9 mouse cellular contexts compared by ENCODE assay signal in the genomic region with DNA sequence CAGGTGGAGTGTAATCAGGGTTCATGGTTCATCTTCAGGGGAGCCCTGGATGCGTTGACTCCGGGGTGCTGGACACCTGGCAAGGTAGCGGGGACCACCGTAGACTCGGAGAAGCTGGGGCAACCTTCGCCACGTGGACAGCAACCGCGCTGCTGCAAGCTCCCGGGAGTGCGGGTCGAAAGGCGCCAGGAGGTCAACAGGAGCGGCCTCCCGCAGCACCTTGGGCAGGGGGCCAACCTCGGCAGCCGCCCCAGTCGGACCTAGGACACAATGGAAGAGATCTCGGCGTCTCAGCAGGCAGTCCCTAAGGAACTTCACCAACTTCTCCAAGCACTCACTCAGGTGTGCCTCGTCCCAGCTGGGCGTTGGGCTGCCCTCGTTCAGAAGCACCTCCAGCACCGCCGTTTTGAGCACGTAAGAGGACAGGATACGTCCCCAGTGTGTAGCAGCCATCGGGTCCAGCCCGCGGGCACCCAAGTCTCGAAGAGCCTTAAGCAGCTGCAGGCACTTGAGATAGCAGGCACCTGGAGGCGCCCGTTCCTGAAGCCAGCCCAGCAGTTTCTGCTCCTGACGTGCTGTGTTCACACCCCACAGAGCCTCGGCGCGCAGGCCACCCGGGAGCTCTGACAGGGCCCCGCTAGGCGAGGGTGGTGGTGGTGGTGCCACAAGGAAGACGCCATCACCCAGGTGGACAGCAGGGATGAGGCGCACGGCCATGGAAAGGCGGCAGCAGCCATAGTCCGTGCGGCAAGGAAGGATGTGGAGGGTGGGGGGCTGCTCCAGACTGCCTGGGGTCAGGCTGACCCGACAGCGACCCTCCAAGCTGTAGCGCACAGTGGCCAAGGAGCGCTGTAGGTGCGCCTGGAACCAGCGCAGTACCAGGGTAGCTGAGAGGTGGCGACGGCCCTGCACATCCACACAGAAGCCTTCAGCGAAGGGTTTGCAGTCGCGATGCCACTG. TPM values are rescaled to one million over a fixed set of nuclear protein-coding genes. Genes with fewer than 3 reads are reported as not detected.
DNase-seq lines count a peak whose midpoint lies in the region; ATAC-seq lines count a peak whose summit lies in the region.
"Had no signal": no experiment of that assay in that cellular context is flagged by ENCODE, and none has a peak within 500 bp of the region (broad histone marks: within the 10 kb centered on the region; RNA-seq: fewer than 3 reads in every experiment).

No protein-coding gene starts in this region.

- ATAC-seq in limb, embryonic 15.5 days (ENCODE audit: insufficient number of reproducible peaks, low FRiP score, low TSS enrichment, low read depth), result no peak
- no peak for ATAC-seq in granulocyte monocyte progenitor cell, adult 5-6 weeks (replicated peaks; ENCODE audit: poor library complexity, severe bottlenecking)

- H3K27me3 ChIP-seq in limb, embryonic 15.5 days, result peaks cover 7% of the 10 kb centered on the region

- H3K4me3 ChIP-seq in limb, embryonic 15.5 days, result peak overlapping the region; percentile 75

- 41% methylated on average over 57 of the region's 57 CpGs for WGBS in limb, embryonic 15.5 days

- H3K36me3 ChIP-seq in limb, embryonic 15.5 days, result peaks cover 30% of the 10 kb centered on the region

- no peak overlapping the region for H3K27ac ChIP-seq in limb, embryonic 15.5 days

- DNase-seq in adrenal gland, adult (ENCODE audit: inconsistent age in 2 of 2, low spot score in 1 of 2), result peak; percentile 15 to 38
- DNase-seq in adrenal gland, postnatal 4 days (ENCODE audit: low spot score in 2 of 2), result no peak
- DNase-seq in thymus, postnatal 4 days, result peak; percentile 12
- no peak for DNase-seq in thymus, postnatal 14 days
- DNase-seq in testis, postnatal 10 days (ENCODE audit: low spot score), result peak; percentile 60
- DNase-seq in left cerebral cortex, adult 9 months (ENCODE audit: low spot score in 2 of 2), result no peak

- peak overlapping the region; percentile 86 for H3K4me2 ChIP-seq in limb, embryonic 15.5 days

- H3K9me3 ChIP-seq in limb, embryonic 15.5 days, result no peaks in the 10 kb centered on the region

- peak overlapping the region; percentile 90; the same call in 1 of the 2 replicates for H3K9ac ChIP-seq in limb, embryonic 15.5 days

- peaks cover 43% of the 10 kb centered on the region for H3K4me1 ChIP-seq in limb, embryonic 15.5 days

RNA-seq across cellular contexts. Expression of a gene that starts 1.8 kb away (rescaled TPM):
- total RNA-seq in adrenal gland, postnatal 4 days (2021), result 10 to 100 TPM; 19.8 to 22.0 TPM
- 7.7 and 9.8 TPM in 2 replicates for polyA plus RNA-seq in limb, embryonic 15.5 days (2015; fragmentation: Nextera tagmentation; extraction: Ambion mirVana)
- total RNA-seq in granulocyte monocyte progenitor cell, adult 5-6 weeks (2014; fragmentation: Nextera tagmentation), result 9.0 and 11.3 TPM in 2 replicates
- 18.3 and 21.2 TPM in 2 replicates for total RNA-seq in granulocyte monocyte progenitor cell, adult 5-6 weeks (2017)
- polyA plus RNA-seq: erythroblast, embryonic 14.5 days had no signal

RNA-seq across cellular contexts. Expression of a gene that starts 42.0 kb away (rescaled TPM):
- total RNA-seq in adrenal gland, postnatal 4 days (2021), result 10 to 100 TPM; 19.6 to 21.0 TPM
- polyA plus RNA-seq in limb, embryonic 15.5 days (2015; fragmentation: Nextera tagmentation; extraction: Ambion mirVana), result 1.2 and 1.6 TPM in 2 replicates
- total RNA-seq in granulocyte monocyte progenitor cell, adult 5-6 weeks (2014; fragmentation: Nextera tagmentation), result not detected in 2 replicates
- not detected in 2 replicates for total RNA-seq in granulocyte monocyte progenitor cell, adult 5-6 weeks (2017)

RNA-seq across cellular contexts. Expression of a gene that starts 43.2 kb away (rescaled TPM):
- 10 to 100 TPM; 48.8 to 49.8 TPM for total RNA-seq in adrenal gland, postnatal 4 days (2021)
- 71.6 and 78.6 TPM in 2 replicates for polyA plus RNA-seq in limb, embryonic 15.5 days (2015; fragmentation: Nextera tagmentation; extraction: Ambion mirVana)
- total RNA-seq in granulocyte monocyte progenitor cell, adult 5-6 weeks (2014; fragmentation: Nextera tagmentation), result 30.7 and 37.8 TPM in 2 replicates
- 20.7 and 31.4 TPM in 2 replicates for total RNA-seq in granulocyte monocyte progenitor cell, adult 5-6 weeks (2017)

Comparison
In these comparisons a context has a peak if more than half of its experiments do, and no peak if none do; other contexts are left out.
1. DNase-seq: peak in adrenal gland, adult (2 of 2), thymus, postnatal 4 days (single experiment) and testis, postnatal 10 days (single experiment); none in adrenal gland, postnatal 4 days (0 of 2), thymus, postnatal 14 days (single experiment) and left cerebral cortex, adult 9 months (0 of 2).
2. RNA of a gene that starts 42.0 kb away (total RNA-seq): 19.6 to 21.0 TPM in adrenal gland, postnatal 4 days; not detected in granulocyte monocyte progenitor cell, adult 5-6 weeks; every median in the first group is over 10 times any median in the second.